Mouse (Mus musculus): ENCODE measurements around the gene Mars2. TPM values are rescaled to one million over a fixed set of nuclear protein-coding genes. Genes with fewer than 3 reads are reported as not detected.

The Mars2 gene
- polyA plus RNA-seq, 1 experiment from 2014 or later = 4.0 TPM

DNA sequence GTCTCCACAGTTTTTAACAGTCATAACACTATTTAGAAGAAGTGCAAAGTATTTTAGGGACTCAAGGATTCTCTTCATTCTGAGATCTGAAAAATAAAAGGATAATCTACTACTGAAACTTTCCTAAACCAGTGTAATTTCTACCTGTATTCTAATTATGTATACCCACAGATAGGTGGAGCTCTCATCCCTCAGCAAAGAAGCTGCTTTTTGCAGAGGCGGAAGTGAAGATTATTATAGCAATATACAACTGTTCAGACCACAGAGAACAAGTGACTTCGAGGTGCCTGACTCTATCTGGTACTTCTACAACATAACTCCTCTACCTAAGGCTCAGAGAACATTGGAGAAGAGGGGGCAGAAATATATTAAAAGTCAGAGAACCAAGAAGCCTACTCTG lies 28.5 kb downstream of the Mars2 start:
- Histone ChIP-seq H3K27me3 (no peaks in the 10 kb centered on the region), H3K27ac (replicated peaks) (no peak overlapping the region), H3K9me3 (no peaks in the 10 kb centered on the region), H3K4me3 (no peak overlapping the region), H3K4me2 (replicated peaks) (no peak overlapping the region), H3K36me3 (no peaks in the 10 kb centered on the region), H3K9ac (replicated peaks) (no peak overlapping the region), H3K4me1 (no peaks in the 10 kb centered on the region)
- no peak for ATAC-seq (ENCODE audit: low FRiP score, low read depth)
- WGBS = 83% methylated on average over 2 of the region's 2 CpGs

DNA sequence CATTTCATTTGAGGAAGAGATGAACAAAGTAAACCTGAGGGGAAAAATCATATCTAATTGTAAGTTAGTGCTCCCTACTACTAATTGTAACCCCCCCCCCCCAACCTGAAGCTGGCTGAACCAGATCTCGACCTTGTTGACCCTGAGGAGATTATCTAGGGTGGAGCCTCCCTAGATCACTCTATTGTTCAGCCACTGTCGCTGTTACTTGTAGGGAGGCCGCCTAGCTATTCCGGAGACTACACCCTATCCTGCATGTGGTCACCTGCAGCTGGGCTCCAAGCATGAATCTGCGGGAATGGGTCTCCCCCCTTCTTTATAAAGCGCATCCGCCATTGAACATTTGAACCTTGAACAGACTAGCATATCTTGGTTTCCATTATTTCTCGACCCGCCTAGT lies 42.1 kb downstream of the Mars2 start:
- H3K9ac ChIP-seq (replicated peaks) = no peak overlapping the region
- H3K4me1 ChIP-seq = no peaks in the 10 kb centered on the region
- no peaks in the 10 kb centered on the region for H3K36me3 ChIP-seq
- ATAC-seq (ENCODE audit: low FRiP score, low read depth) = no peak
- H3K27me3 ChIP-seq = no peaks in the 10 kb centered on the region
- no peak overlapping the region for H3K4me3 ChIP-seq
- WGBS = 73% methylated on average over 9 of the region's 9 CpGs
- H3K27ac ChIP-seq (replicated peaks) = no peak overlapping the region
- no peaks in the 10 kb centered on the region for H3K9me3 ChIP-seq
- no peak overlapping the region for H3K4me2 ChIP-seq (replicated peaks)

Other genes with a start within 250 kb of the Mars2 start
- gene Sf3b1, start 209.7 kb upstream of the Mars2 start, polyA plus RNA-seq (2016; fragmentation: Nextera tagmentation; extraction: Ambion mirVana) = 344 and 364 TPM in 2 replicates
- gene Coq10b, start 184.4 kb upstream of the Mars2 start, polyA plus RNA-seq (2016; fragmentation: Nextera tagmentation; extraction: Ambion mirVana) = 30.1 and 30.9 TPM in 2 replicates
- 373 and 400 TPM in 2 replicates for gene Hspe1, start 149.0 kb upstream of the Mars2 start, polyA plus RNA-seq (2016; fragmentation: Nextera tagmentation; extraction: Ambion mirVana)
- 337 and 368 TPM in 2 replicates for gene Hspd1, start 148.9 kb upstream of the Mars2 start, polyA plus RNA-seq (2016; fragmentation: Nextera tagmentation; extraction: Ambion mirVana)
- gene Mob4, start 105.9 kb upstream of the Mars2 start, polyA plus RNA-seq (2016; fragmentation: Nextera tagmentation; extraction: Ambion mirVana) = 158 and 161 TPM in 2 replicates
- 8.3 and 8.9 TPM in 2 replicates for gene Rftn2, start 10.4 kb upstream of the Mars2 start, polyA plus RNA-seq (2016; fragmentation: Nextera tagmentation; extraction: Ambion mirVana)
- gene Boll, start 126.3 kb downstream of the Mars2 start, polyA plus RNA-seq (2016; fragmentation: Nextera tagmentation; extraction: Ambion mirVana) = 0.28 TPM in 1 of 2 replicates, not detected in the other
- 2.2 and 3.6 TPM in 2 replicates for gene Plcl1, start 168.7 kb downstream of the Mars2 start, polyA plus RNA-seq (2016; fragmentation: Nextera tagmentation; extraction: Ambion mirVana)